In genomic region chr4:95666896-95667295, GRCm38 (mm10) we compare ENCODE assay signal across 18 mouse cellular contexts.
A peak's percentile ranks its signal among the peaks of the same experiment; 100 is the strongest.
DNase-seq lines count a peak whose midpoint lies in the region; TF ChIP-seq lines count a peak whose summit lies in the region.
"Had no signal": no experiment of that assay in that cellular context is flagged by ENCODE, and none has a peak within 500 bp of the region (broad histone marks: within the 10 kb centered on the region; RNA-seq: fewer than 3 reads in every experiment).

No protein-coding gene starts in this region.

- intact Hi-C loops in left cerebral cortex, adult 2 months (cut with DNase I), result no loop called here

- 93% methylated on average over 2 of the region's 2 CpGs for WGBS in macrophage (ENCODE audit: missing documents)

- H3K4me3 ChIP-seq in left cerebral cortex, adult 2 months, result no peak overlapping the region
- no peak overlapping the region for H3K4me3 ChIP-seq in macrophage (ENCODE audit: inconsistent target)
- H3K4me3 ChIP-seq: embryonic facial prominence, embryonic 12.5 days; forebrain, embryonic 13.5 days; gastrocnemius, adult 2 months; heart, embryonic 12.5 days; hindbrain, embryonic 10.5 days had no signal

- H3K79me2 ChIP-seq in macrophage (ENCODE audit: inconsistent target), result no peaks in the 10 kb centered on the region

- no peak overlapping the region for H3K27ac ChIP-seq in left cerebral cortex, adult 2 months
- peak overlapping the region; percentile 55 for H3K27ac ChIP-seq in macrophage
- H3K27ac ChIP-seq: embryonic facial prominence, embryonic 12.5 days; forebrain, embryonic 13.5 days; gastrocnemius, adult 2 months; hindbrain, embryonic 10.5 days; hindbrain, embryonic 14.5 days had no signal

- peak; percentile 16 to 62 for DNase-seq in layer of hippocampus, adult 18-20 months (ENCODE audit: low spot score in 2 of 2)
- DNase-seq in layer of hippocampus, postnatal 10 days (ENCODE audit: low spot score in 2 of 2), result no peak
- peak; percentile 32 to 46 for DNase-seq in left cerebral cortex, adult 9 months (ENCODE audit: low spot score in 2 of 2)
- DNase-seq in left cerebral cortex, adult 2 months (ENCODE audit: extremely low spot score in 1 of 2, low spot score in 2 of 2), result no peak
- no peak for DNase-seq in Muller cell, postnatal 12 days (ENCODE audit: inconsistent ontology term)
- DNase-seq: adrenal gland, adult 8-10 months; adrenal gland, postnatal 36 days; cerebellum, adult 11-12 months; cerebellum, adult 9-10 months; cerebellum, postnatal 25 days; gastrocnemius, adult 2 months; gastrocnemius, postnatal 25 days had no signal

- no peaks in the 10 kb centered on the region for H3K36me3 ChIP-seq in macrophage (ENCODE audit: inconsistent target)
- H3K36me3 ChIP-seq: embryonic facial prominence, embryonic 12.5 days; heart, embryonic 12.5 days; hindbrain, embryonic 10.5 days had no signal

- TF ChIP-seq CTCF in left cerebral cortex, adult 2 months (IDR thresholded peaks at IDR 0.05), result no peak

Comparison
In these comparisons a context has a peak if more than half of its experiments do, and no peak if none do; other contexts are left out.
1. DNase-seq: peak in layer of hippocampus, adult 18-20 months (2 of 2) and left cerebral cortex, adult 9 months (2 of 2); none in layer of hippocampus, postnatal 10 days (0 of 2), left cerebral cortex, adult 2 months (0 of 2) and Muller cell, postnatal 12 days (single experiment).